Mouse (Mus musculus) neural tube, embryonic 15.5 days (tissue): ENCODE measurements around the gene Rpusd2. TPM values are rescaled to one million over a fixed set of nuclear protein-coding genes. Genes with fewer than 3 reads are reported as not detected.

Source experiments
- ATAC-seq: fragments of 200-750 bp; cut with Nextera tagmentation; 2 replicates; pipeline ENCODE4 v1.8.0; 2017; ENCODE audit warnings: mild to moderate bottlenecking, moderate TSS enrichment, moderate library complexity; ENCODE audit not compliant: low FRiP score
- H3K27ac ChIP-seq: fragments of 300-500 bp; sonication (generic); replicated peaks from 2 replicates; pipeline ENCODE4 v1.5.1; 2015; ENCODE audit warnings: mild to moderate bottlenecking, inconsistent platforms
- H3K27me3 ChIP-seq: fragments of 300-500 bp; sonication (generic); replicated peaks from 2 replicates; pipeline ENCODE4 v1.6.1; 2015; ENCODE audit warnings: inconsistent platforms
- H3K36me3 ChIP-seq: fragments of 300-500 bp; sonication (generic); 2 replicates; pipeline ENCODE4 v1.6.1; 2015; ENCODE audit warnings: inconsistent platforms
- H3K4me1 ChIP-seq: fragments of 300-500 bp; sonication (generic); 2 replicates; pipeline ENCODE4 v1.6.1; 2015; ENCODE audit warnings: inconsistent platforms
- H3K4me2 ChIP-seq: fragments of 300-500 bp; sonication (generic); 2 replicates; pipeline ENCODE4 v1.6.1; 2015; ENCODE audit warnings: inconsistent platforms, mild to moderate bottlenecking, moderate library complexity
- H3K4me3 ChIP-seq: fragments of 300-500 bp; sonication (generic); replicated peaks from 2 replicates; pipeline ENCODE4 v1.5.1; 2015; ENCODE audit warnings: mild to moderate bottlenecking, inconsistent platforms
- H3K9ac ChIP-seq: fragments of 300-500 bp; sonication (generic); replicated peaks from 2 replicates; pipeline ENCODE4 v1.6.1; 2015; ENCODE audit warnings: mild to moderate bottlenecking, inconsistent platforms
- H3K9me3 ChIP-seq: fragments of 300-500 bp; sonication (generic); replicated peaks from 2 replicates; pipeline ENCODE4 v1.6.1; 2016; ENCODE audit warnings: inconsistent platforms
- WGBS: fragments of 180-500 bp; shearing (Covaris S2); methylation state at CpG from one replicate; pipeline ENCODE4 v1.1.7; 2015; ENCODE audit warnings: mixed read lengths; 5-methylcytosine and 5-hydroxymethylcytosine counted together
- polyA plus RNA-seq: library from polyadenylated mRNA; unstranded; fragments of >200 nt; fragmentation: Nextera tagmentation; extraction: Ambion mirVana; gene quantifications from 2 replicates; pipeline ENCODE4 v1.2.1, GENCODE M21; 2015

Rpusd2 gene
- polyA plus RNA-seq, 1 experiment from 2014 or later, result 3.7 TPM

GRCm38 (mm10) chr2:119035397-119035745, 781 bp downstream of the Rpusd2 start:
- no peak; the same call in 1 of the 2 replicates for ATAC-seq
- 9% methylated on average over 7 of the region's 7 CpGs for WGBS
- Histone ChIP-seq H3K4me1 (peaks cover 16% of the 10 kb centered on the region), H3K27ac (peak overlapping the region; percentile 82; the same call in 1 of the 2 replicates), H3K27me3 (0 out of 2 replicates have a peak, but pooled peaks cover 7% of the 10 kb centered on the region), H3K4me3 (peak overlapping the region; percentile 79), H3K4me2 (peak overlapping the region; percentile 84), H3K9ac (peak overlapping the region; percentile 76), H3K36me3 (peaks cover 23% of the 10 kb centered on the region), H3K9me3 (no peaks in the 10 kb centered on the region)

DNA sequence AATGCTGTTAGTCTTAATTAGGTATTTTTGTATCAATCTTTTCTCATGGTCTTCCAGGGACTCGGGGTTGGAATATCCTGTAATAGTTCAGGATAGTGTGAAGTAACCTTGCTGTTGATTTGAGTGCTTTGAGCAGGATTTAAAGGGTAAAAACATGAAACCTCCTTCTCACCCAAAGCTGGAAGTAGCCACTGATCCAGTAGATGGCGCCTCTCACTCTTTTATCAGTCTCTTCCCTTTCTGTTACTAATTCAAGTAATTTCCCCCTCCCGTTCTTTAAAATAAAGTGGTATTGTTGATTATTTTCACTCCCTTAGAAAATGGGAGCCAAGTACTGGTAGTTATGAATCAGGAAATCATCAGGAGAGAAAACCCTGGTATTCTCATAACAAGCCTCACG, 6.3 kb downstream of the Rpusd2 start:
- H3K36me3 ChIP-seq, result peaks cover 26% of the 10 kb centered on the region
- no peak for ATAC-seq
- H3K27me3 ChIP-seq, result no peaks in the 10 kb centered on the region
- H3K4me2 ChIP-seq, result no peak overlapping the region
- H3K9ac ChIP-seq, result no peak overlapping the region
- no peaks in the 10 kb centered on the region for H3K9me3 ChIP-seq
- no peak overlapping the region for H3K4me3 ChIP-seq
- no peak overlapping the region for H3K27ac ChIP-seq
- peaks cover 5% of the 10 kb centered on the region for H3K4me1 ChIP-seq
- 55% methylated on average over 4 of the region's 4 CpGs for WGBS

- Histone ChIP-seq H3K9me3 (no peaks in the 10 kb centered on the region), H3K27ac (no peak overlapping the region), H3K9ac (no peak overlapping the region), H3K27me3 (no peaks in the 10 kb centered on the region), H3K36me3 (peaks cover 3% of the 10 kb centered on the region; the same call in 1 of the 2 replicates), H3K4me1 (peaks cover 9% of the 10 kb centered on the region), H3K4me2 (no peak overlapping the region), H3K4me3 (no peak overlapping the region)
- WGBS, result 57% methylated on average over 2 of the region's 2 CpGs
- ATAC-seq, result no peak
Observed at GRCm38 (mm10) chr2:119045163-119045562, 10.6 kb downstream of the Rpusd2 start.

- H3K9me3 ChIP-seq, result no peaks in the 10 kb centered on the region
- H3K4me3 ChIP-seq, result peak within 1 kb of the TSS; percentile 77
- peak within 1 kb of the TSS; percentile 47 for H3K9ac ChIP-seq
- no peaks in the 10 kb centered on the region; the same call in 1 of the 2 replicates for H3K36me3 ChIP-seq
- H3K27me3 ChIP-seq, result no peaks in the 10 kb centered on the region
- H3K27ac ChIP-seq, result peak within 1 kb of the TSS; percentile 89
- peaks cover 9% of the 10 kb centered on the region for H3K4me1 ChIP-seq
- WGBS, result under 1% methylated on average over 77 of the region's 77 CpGs
- peak; percentile 98 for ATAC-seq
- peak within 1 kb of the TSS; percentile 91 for H3K4me2 ChIP-seq
Observed at GRCm38 (mm10) chr2:119046649-119047611, 12.3 kb downstream of the Rpusd2 start, which contains the start of gene Knl1. Gene Knl1, plus strand, starts transcription at chr2:119047119.

DNA sequence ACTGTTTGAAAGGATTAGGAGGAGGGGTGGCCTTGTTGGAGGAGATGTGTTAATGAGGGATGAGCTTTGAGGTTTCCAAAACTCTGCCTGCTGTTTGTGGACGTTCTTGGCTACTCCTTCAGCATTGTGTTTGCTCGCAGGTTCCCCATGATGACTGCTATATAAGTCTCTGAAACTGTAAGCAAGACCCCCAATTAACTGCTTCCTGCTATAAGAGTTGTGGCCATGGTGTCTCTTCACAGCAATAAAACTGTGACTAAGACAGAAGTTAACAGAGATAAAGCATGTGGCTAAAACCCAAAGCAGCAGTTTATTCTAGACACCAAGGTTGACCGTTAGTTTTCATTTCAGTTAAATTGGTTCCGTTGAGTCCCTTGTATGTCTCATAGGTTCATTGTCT, 13.3 kb downstream of the Rpusd2 start:
- WGBS, result 7% methylated on average over 4 of the region's 4 CpGs
- Histone ChIP-seq H3K9ac (no peak overlapping the region; the same call in 1 of the 2 replicates), H3K36me3 (no peaks in the 10 kb centered on the region), H3K4me3 (peak overlapping the region; percentile 77), H3K27me3 (no peaks in the 10 kb centered on the region), H3K4me1 (peaks cover 9% of the 10 kb centered on the region), H3K4me2 (peak overlapping the region; percentile 91), H3K9me3 (no peaks in the 10 kb centered on the region), H3K27ac (no peak overlapping the region)
- ATAC-seq, result no peak

DNA sequence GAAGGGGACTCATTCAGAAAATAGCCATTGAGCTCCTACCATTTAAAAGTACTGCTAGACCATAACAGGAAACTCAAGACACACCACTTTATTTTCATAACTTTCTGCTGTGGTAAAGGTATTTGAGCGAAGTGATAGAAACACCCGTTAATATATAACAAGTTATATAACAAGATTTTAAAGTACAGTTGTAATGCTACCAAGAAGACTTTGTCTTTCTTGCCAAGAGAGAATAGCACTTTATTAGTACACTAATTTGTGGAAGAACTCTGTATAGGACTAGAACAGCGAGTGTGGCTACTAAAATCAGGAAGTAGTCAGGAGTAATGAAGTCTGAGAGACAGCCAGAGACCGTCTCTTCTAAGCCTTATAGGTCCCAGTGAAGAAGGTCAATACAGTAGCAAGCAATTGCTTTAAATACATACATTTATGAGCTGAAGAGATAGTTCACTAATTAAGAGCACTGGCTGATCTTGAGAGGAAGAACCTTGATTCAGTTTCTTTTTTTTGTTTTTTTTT, 15.6 kb downstream of the Rpusd2 start:
- H3K9me3 ChIP-seq, result no peaks in the 10 kb centered on the region
- no peak overlapping the region for H3K27ac ChIP-seq
- H3K9ac ChIP-seq, result no peak overlapping the region
- H3K4me2 ChIP-seq, result no peak overlapping the region
- WGBS, result 88% methylated on average over 4 of the region's 4 CpGs
- no peaks in the 10 kb centered on the region for H3K27me3 ChIP-seq
- H3K4me1 ChIP-seq, result peaks cover 9% of the 10 kb centered on the region
- H3K36me3 ChIP-seq, result no peaks in the 10 kb centered on the region
- no peak overlapping the region for H3K4me3 ChIP-seq
- no peak for ATAC-seq

- Histone ChIP-seq H3K27ac (no peak overlapping the region), H3K4me1 (no peaks in the 10 kb centered on the region), H3K4me3 (no peak overlapping the region), H3K27me3 (no peaks in the 10 kb centered on the region), H3K36me3 (no peaks in the 10 kb centered on the region), H3K4me2 (no peak overlapping the region), H3K9ac (no peak overlapping the region), H3K9me3 (no peaks in the 10 kb centered on the region)
- 95% methylated on average over 2 of the region's 2 CpGs for WGBS
- no peak for ATAC-seq
Observed at GRCm38 (mm10) chr2:119060139-119060538, 25.5 kb downstream of the Rpusd2 start.

DNA sequence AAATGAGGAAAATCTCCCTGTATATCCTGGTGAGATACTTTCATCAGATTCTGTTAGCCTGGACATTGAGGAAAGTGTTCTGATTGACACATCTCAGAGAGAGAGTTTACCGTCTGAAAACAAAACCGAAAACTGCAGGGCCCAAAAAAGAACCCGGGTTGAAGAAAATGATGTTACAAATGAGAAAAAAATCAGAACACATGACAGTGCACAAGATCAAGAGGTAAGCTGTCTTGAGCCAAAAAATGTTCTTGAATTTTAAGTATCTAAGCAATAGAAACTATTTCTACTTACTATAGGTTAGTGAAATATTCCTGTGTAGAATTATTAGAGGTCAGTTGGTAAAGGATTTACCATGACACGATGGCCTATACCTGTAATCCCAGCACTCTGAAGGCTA, 37.8 kb downstream of the Rpusd2 start:
- no peaks in the 10 kb centered on the region for H3K4me1 ChIP-seq
- no peak overlapping the region for H3K4me3 ChIP-seq
- 94% methylated on average over 4 of the region's 4 CpGs for WGBS
- no peaks in the 10 kb centered on the region for H3K36me3 ChIP-seq
- no peaks in the 10 kb centered on the region for H3K9me3 ChIP-seq
- no peaks in the 10 kb centered on the region for H3K27me3 ChIP-seq
- no peak overlapping the region for H3K27ac ChIP-seq
- no peak overlapping the region for H3K9ac ChIP-seq
- no peak for ATAC-seq
- no peak overlapping the region for H3K4me2 ChIP-seq

- ATAC-seq, result no peak
- WGBS, result 92% methylated on average over 2 of the region's 2 CpGs
- no peak overlapping the region for H3K4me3 ChIP-seq
- H3K27ac ChIP-seq, result no peak overlapping the region
- no peaks in the 10 kb centered on the region for H3K27me3 ChIP-seq
- H3K9me3 ChIP-seq, result no peaks in the 10 kb centered on the region
- H3K9ac ChIP-seq, result no peak overlapping the region
- H3K4me1 ChIP-seq, result no peaks in the 10 kb centered on the region
- H3K36me3 ChIP-seq, result no peaks in the 10 kb centered on the region
- no peak overlapping the region for H3K4me2 ChIP-seq
Observed at GRCm38 (mm10) chr2:119086156-119086555, 51.6 kb downstream of the Rpusd2 start.

Other genes with a start within 250 kb of the Rpusd2 start
- 14.8 and 30.3 TPM in 2 replicates for gene Knstrn, start 220.8 kb upstream of the Rpusd2 start, polyA plus RNA-seq
- 51.9 and 59.4 TPM in 2 replicates for gene Ivd, start 172.8 kb upstream of the Rpusd2 start, polyA plus RNA-seq
- 8.5 TPM in 2 replicates for gene Bahd1, start 134.4 kb upstream of the Rpusd2 start, polyA plus RNA-seq
- gene Chst14, start 108.3 kb upstream of the Rpusd2 start, polyA plus RNA-seq, result 6.1 and 9.3 TPM in 2 replicates
- gene Ccdc32, start 5.4 kb upstream of the Rpusd2 start, polyA plus RNA-seq, result 40.7 and 41.2 TPM in 2 replicates
- gene Knl1, start 12.3 kb downstream of the Rpusd2 start, polyA plus RNA-seq, result 5.2 and 20.1 TPM in 2 replicates
- 7.3 and 17.3 TPM in 2 replicates for gene Rad51, start 78.0 kb downstream of the Rpusd2 start, polyA plus RNA-seq
- gene Rmdn3, start 122.2 kb downstream of the Rpusd2 start, polyA plus RNA-seq, result 47.7 and 49.0 TPM in 2 replicates
- gene Gchfr, start 133.0 kb downstream of the Rpusd2 start, polyA plus RNA-seq, result 4.6 TPM in 2 replicates
- gene Gm14137, start 139.7 kb downstream of the Rpusd2 start, polyA plus RNA-seq, result 0.69 and 0.78 TPM in 2 replicates
- gene Zfyve19, start 173.8 kb downstream of the Rpusd2 start, polyA plus RNA-seq, result 64.2 and 68.0 TPM in 2 replicates
- gene Dnajc17, start 174.0 kb downstream of the Rpusd2 start, polyA plus RNA-seq, result 23.9 and 26.1 TPM in 2 replicates
- 0.40 TPM in 1 of 2 replicates, not detected in the other for gene Ppp1r14d, start 195.1 kb downstream of the Rpusd2 start, polyA plus RNA-seq
- 0.49 and 11.0 TPM in 2 replicates for gene Spint1, start 202.6 kb downstream of the Rpusd2 start, polyA plus RNA-seq
- gene Rhov, start 236.5 kb downstream of the Rpusd2 start, polyA plus RNA-seq, result 39.5 and 46.6 TPM in 2 replicates